Comparison of ENCODE assay signal across 8 mouse cellular contexts in the genomic region with DNA sequence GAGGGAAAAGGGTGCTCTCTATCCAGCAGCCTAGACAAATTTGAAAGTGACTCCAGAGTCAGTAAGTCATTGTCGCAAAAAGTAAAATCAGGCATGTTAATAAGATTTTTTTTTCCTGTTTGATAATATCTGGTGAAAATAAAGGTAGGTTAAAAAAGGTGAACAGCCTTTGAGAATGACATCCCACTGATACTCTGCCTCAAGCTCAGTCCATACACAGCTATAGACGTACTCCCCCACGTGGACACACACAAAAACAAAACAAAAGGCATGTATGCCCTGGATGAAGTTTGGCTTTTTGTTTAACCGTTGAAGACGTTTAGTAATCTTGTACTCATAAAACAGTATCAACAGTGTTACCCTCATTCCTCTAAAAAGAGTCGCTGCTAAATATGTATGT. TPM values are rescaled to one million over a fixed set of nuclear protein-coding genes. Genes with fewer than 3 reads are reported as not detected.
DNase-seq lines count a peak whose midpoint lies in the region; ATAC-seq lines count a peak whose summit lies in the region.

No protein-coding gene starts in this region.

- peaks cover 21% of the 10 kb centered on the region for H3K4me1 ChIP-seq in hindbrain, embryonic 10.5 days (replicated peaks)
- peaks cover 3% of the 10 kb centered on the region for H3K4me1 ChIP-seq in liver, embryonic 11.5 days (replicated peaks; ENCODE audit: control insufficient read depth, insufficient read depth, low read length)

- no peaks in the 10 kb centered on the region for H3K27me3 ChIP-seq in hindbrain, embryonic 10.5 days (ENCODE audit: insufficient read depth, poor library complexity, severe bottlenecking)
- H3K27me3 ChIP-seq in liver, embryonic 11.5 days (replicated peaks; ENCODE audit: control insufficient read depth, insufficient read depth, low read length): no peaks in the 10 kb centered on the region

- no peaks in the 10 kb centered on the region for H3K36me3 ChIP-seq in hindbrain, embryonic 10.5 days
- H3K36me3 ChIP-seq in liver, embryonic 11.5 days (ENCODE audit: control insufficient read depth, insufficient read depth, low read length): no peaks in the 10 kb centered on the region

- H3K9ac ChIP-seq in liver, embryonic 11.5 days (ENCODE audit: low read depth, low read length): no peak overlapping the region

- 0 out of 2 replicates have a peak overlapping the region, but pooled peaks have one; percentile 97 for H3K27ac ChIP-seq in hindbrain, embryonic 10.5 days
- no peak overlapping the region for H3K27ac ChIP-seq in liver, embryonic 11.5 days (ENCODE audit: low read depth, low read length)

- 49% methylated on average over 6 of the region's 6 CpGs for WGBS in hindbrain, embryonic 10.5 days
- 51% methylated on average over 6 of the region's 6 CpGs for WGBS in liver, embryonic 11.5 days

- H3K9me3 ChIP-seq in hindbrain, embryonic 10.5 days: no peaks in the 10 kb centered on the region
- no peaks in the 10 kb centered on the region for H3K9me3 ChIP-seq in liver, embryonic 11.5 days (ENCODE audit: control insufficient read depth, low read length)

- ATAC-seq in liver, embryonic 11.5 days (replicated peaks; ENCODE audit: low FRiP score): no peak

- H3K4me2 ChIP-seq in liver, embryonic 11.5 days: peak overlapping the region; percentile 79

- DNase-seq in adrenal gland, adult 2 months: peak; percentile 21
- DNase-seq in adrenal gland, postnatal 25 days: no peak
- peak; percentile 18 to 36 for DNase-seq in B cell, adult 2 months
- DNase-seq in cerebellum, postnatal 25 days: peak; percentile 6 to 42
- DNase-seq in hindbrain, embryonic 10.5 days (ENCODE audit: low spot score): no peak
- DNase-seq in liver, embryonic 11.5 days (ENCODE audit: low spot score): no peak
- peak; percentile 4 for DNase-seq in retina, adult 2 months (ENCODE audit: low read depth, low spot score)
- DNase-seq in gastrocnemius, postnatal 25 days: no peak

- H3K4me3 ChIP-seq in hindbrain, embryonic 10.5 days: peak overlapping the region; percentile 71; the same call in 1 of the 2 replicates
- H3K4me3 ChIP-seq in liver, embryonic 11.5 days (ENCODE audit: low read depth, low read length): peak overlapping the region; percentile 77

RNA-seq across cellular contexts. Expression of gene D3Ertd751e, which starts 1.0 kb away (rescaled TPM):
- 10 to 100 TPM; 14.7 to 15.1 TPM for total RNA-seq in adrenal gland, adult 2 months (2021)
- 0.44 and 0.60 TPM in 2 replicates for polyA plus RNA-seq in adrenal gland, adult 2 months (2012; rRNA removed)
- 13.8 and 20.3 TPM in 2 replicates for total RNA-seq in adrenal gland, postnatal 25 days (2021)
- 14.1 and 18.5 TPM in 2 replicates for polyA plus RNA-seq in hindbrain, embryonic 10.5 days (2016; fragmentation: Nextera tagmentation; extraction: Ambion mirVana)
- polyA plus RNA-seq in liver, embryonic 11.5 days (2014; fragmentation: Nextera tagmentation; extraction: Ambion mirVana): 13.2 and 18.2 TPM in 2 replicates
- total RNA-seq in gastrocnemius, postnatal 25 days (2021): 1 to 10 TPM; 2.0 to 2.4 TPM

RNA-seq across cellular contexts. Expression of gene Sclt1, which starts 1.1 kb away (rescaled TPM):
- total RNA-seq in adrenal gland, adult 2 months (2021): 1 to 10 TPM; 8.1 to 9.7 TPM
- 12.8 and 15.4 TPM in 2 replicates for polyA plus RNA-seq in adrenal gland, adult 2 months (2012; rRNA removed)
- 11.6 and 13.2 TPM in 2 replicates for total RNA-seq in adrenal gland, postnatal 25 days (2021)
- polyA plus RNA-seq in hindbrain, embryonic 10.5 days (2016; fragmentation: Nextera tagmentation; extraction: Ambion mirVana): 17.7 and 22.2 TPM in 2 replicates
- polyA plus RNA-seq in liver, embryonic 11.5 days (2014; fragmentation: Nextera tagmentation; extraction: Ambion mirVana): 13.2 and 13.4 TPM in 2 replicates
- total RNA-seq in gastrocnemius, postnatal 25 days (2021): 1 to 10 TPM; 4.6 to 5.0 TPM

Comparison
In these comparisons a context has a peak if more than half of its experiments do, and no peak if none do; other contexts are left out.
1. DNase-seq: peak in adrenal gland, adult 2 months (single experiment), B cell, adult 2 months (2 of 2), cerebellum, postnatal 25 days (2 of 2) and retina, adult 2 months (single experiment); none in adrenal gland, postnatal 25 days (single experiment), hindbrain, embryonic 10.5 days (single experiment), liver, embryonic 11.5 days (single experiment) and gastrocnemius, postnatal 25 days (single experiment).